Mouse (Mus musculus): ENCODE results near the gene Rce1. TPM values are rescaled to one million over a fixed set of nuclear protein-coding genes. Genes with fewer than 3 reads are reported as not detected.

Rce1 gene
- 1.7 TPM for polyA plus RNA-seq (2014; fragmentation: Illumina TruSeq; extraction: RNeasy Lipid Tissue Mini Kit (QIAGEN cat#74804); ENCODE audit: low read depth, low replicate concordance)

DNA sequence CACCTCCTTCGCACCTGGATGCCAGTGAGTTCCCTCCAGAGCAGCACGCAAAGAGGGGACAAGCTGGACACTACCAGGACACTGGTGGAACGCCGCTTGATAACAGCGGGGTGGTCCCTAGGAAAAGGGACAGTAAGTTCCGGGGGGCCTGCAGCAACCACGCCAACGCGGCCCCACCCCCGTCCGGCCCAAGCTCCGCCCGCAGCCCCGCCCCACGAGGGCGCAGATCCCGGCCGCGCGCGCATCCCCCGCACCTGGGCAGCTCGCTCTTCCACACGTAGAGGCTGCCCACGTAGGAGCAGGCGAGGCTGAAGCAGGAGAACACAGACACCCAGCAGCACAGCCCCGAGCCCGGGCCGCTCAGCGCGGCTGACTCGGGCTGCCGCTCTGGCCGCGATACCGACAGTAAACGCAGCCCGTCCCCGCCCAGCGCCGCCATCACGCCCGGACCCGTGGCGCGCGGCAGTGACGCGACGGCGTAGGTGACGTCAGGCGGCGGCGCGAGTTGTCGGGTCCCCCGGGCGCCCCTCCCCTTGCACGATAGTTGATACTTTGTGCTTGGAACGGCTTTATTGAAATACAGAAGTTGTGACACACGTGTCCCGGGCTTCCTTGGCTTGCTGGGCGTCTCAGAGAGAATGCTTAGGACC, at the start of gene Rce1:
TSS of gene Rce1 (minus strand) at position 463 of the 650 bp plus-strand sequence.

DNA sequence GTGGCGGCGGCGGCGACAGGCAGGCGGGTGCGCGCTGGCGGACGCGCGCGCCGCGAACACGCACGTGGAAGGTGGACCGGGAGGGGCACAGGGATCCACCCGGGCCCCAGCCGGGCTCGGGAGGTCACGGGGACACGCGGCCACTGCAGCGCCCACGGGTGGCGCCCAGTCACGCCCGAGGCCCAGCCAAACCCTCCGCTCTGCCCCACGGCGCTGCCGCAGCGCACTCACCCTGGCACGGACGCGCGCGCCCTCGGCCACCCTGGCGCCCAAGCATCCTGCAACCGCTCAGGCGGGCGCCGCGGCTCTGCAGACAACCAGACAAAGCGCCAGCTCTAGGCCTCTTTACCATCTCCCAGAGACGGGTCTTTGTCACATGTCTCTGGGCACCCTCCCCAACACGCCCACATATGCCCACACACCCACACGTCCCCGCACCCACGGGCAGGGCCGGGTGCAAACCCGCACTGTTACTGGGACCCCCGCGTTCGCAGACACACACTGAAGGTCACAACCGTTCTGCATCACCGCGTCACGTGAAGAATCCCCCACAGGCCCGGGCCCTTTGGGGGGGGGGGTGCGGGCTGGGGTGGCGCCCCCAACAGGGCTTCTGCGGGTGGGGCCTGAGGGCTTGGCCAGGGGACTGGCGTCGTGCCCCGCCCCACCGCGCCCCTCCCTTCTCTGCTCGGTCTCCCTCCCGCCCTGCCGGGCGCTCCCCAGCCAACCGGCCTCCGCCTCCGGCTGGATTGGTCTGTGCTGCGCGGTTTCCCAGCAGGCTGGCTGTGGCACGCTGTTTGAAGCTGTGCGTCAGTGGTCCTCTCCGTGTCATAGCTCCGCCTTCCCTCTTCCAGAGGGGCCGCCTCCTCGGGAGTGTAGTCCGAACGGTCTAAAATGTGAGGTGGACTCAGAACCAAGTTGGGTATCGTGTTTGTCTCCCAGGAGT, 10.0 kb downstream of the Rce1 start, which contains the start of gene Lrfn4:
TSS of gene Lrfn4 (minus strand) at position 517 of the 943 bp plus-strand sequence.

Other genes with a start within 250 kb of the Rce1 start
- 28.1 TPM for gene Kdm2a, start 227.4 kb downstream of the Rce1 start, polyA plus RNA-seq (2014; fragmentation: Illumina TruSeq; extraction: RNeasy Lipid Tissue Mini Kit (QIAGEN cat#74804); ENCODE audit: low read depth, low replicate concordance)
- 5.9 TPM for gene Rhod, start 186.2 kb downstream of the Rce1 start, polyA plus RNA-seq (2014; fragmentation: Illumina TruSeq; extraction: RNeasy Lipid Tissue Mini Kit (QIAGEN cat#74804); ENCODE audit: low read depth, low replicate concordance)
- gene Syt12, start 148.2 kb downstream of the Rce1 start, polyA plus RNA-seq (2014; fragmentation: Illumina TruSeq; extraction: RNeasy Lipid Tissue Mini Kit (QIAGEN cat#74804); ENCODE audit: low read depth, low replicate concordance): 0.11 TPM
- 3.1 TPM for gene 2010003K11Rik, start 127.1 kb downstream of the Rce1 start, polyA plus RNA-seq (2014; fragmentation: Illumina TruSeq; extraction: RNeasy Lipid Tissue Mini Kit (QIAGEN cat#74804); ENCODE audit: low read depth, low replicate concordance)
- gene Pcx, start 115.2 kb downstream of the Rce1 start, polyA plus RNA-seq (2014; fragmentation: Illumina TruSeq; extraction: RNeasy Lipid Tissue Mini Kit (QIAGEN cat#74804); ENCODE audit: low read depth, low replicate concordance): 10.8 TPM
- not detected for gene Lrfn4, start 10.0 kb downstream of the Rce1 start, polyA plus RNA-seq (2014; fragmentation: Illumina TruSeq; extraction: RNeasy Lipid Tissue Mini Kit (QIAGEN cat#74804); ENCODE audit: low read depth, low replicate concordance)
- gene Gm960, start 73.0 kb upstream of the Rce1 start, polyA plus RNA-seq (2014; fragmentation: Illumina TruSeq; extraction: RNeasy Lipid Tissue Mini Kit (QIAGEN cat#74804); ENCODE audit: low read depth, low replicate concordance): 0.19 TPM
- gene Sptbn2, start 85.5 kb upstream of the Rce1 start, polyA plus RNA-seq (2014; fragmentation: Illumina TruSeq; extraction: RNeasy Lipid Tissue Mini Kit (QIAGEN cat#74804); ENCODE audit: low read depth, low replicate concordance): 2.0 TPM
- gene Rbm4b, start 130.9 kb upstream of the Rce1 start, polyA plus RNA-seq (2014; fragmentation: Illumina TruSeq; extraction: RNeasy Lipid Tissue Mini Kit (QIAGEN cat#74804); ENCODE audit: low read depth, low replicate concordance): 11.6 TPM
- 5.6 TPM for gene Rbm4, start 168.3 kb upstream of the Rce1 start, polyA plus RNA-seq (2014; fragmentation: Illumina TruSeq; extraction: RNeasy Lipid Tissue Mini Kit (QIAGEN cat#74804); ENCODE audit: low read depth, low replicate concordance)
- 14.7 TPM for gene Gm21992, start 186.0 kb upstream of the Rce1 start, polyA plus RNA-seq (2014; fragmentation: Illumina TruSeq; extraction: RNeasy Lipid Tissue Mini Kit (QIAGEN cat#74804); ENCODE audit: low read depth, low replicate concordance)
- gene Rbm14, start 186.0 kb upstream of the Rce1 start, polyA plus RNA-seq (2014; fragmentation: Illumina TruSeq; extraction: RNeasy Lipid Tissue Mini Kit (QIAGEN cat#74804); ENCODE audit: low read depth, low replicate concordance): 1.9 TPM
- 17.2 TPM for gene Ccs, start 213.7 kb upstream of the Rce1 start, polyA plus RNA-seq (2014; fragmentation: Illumina TruSeq; extraction: RNeasy Lipid Tissue Mini Kit (QIAGEN cat#74804); ENCODE audit: low read depth, low replicate concordance)
- gene Ccdc87, start 213.7 kb upstream of the Rce1 start, polyA plus RNA-seq (2014; fragmentation: Illumina TruSeq; extraction: RNeasy Lipid Tissue Mini Kit (QIAGEN cat#74804); ENCODE audit: low read depth, low replicate concordance): not detected
- gene Ctsf, start 229.5 kb upstream of the Rce1 start, polyA plus RNA-seq (2014; fragmentation: Illumina TruSeq; extraction: RNeasy Lipid Tissue Mini Kit (QIAGEN cat#74804); ENCODE audit: low read depth, low replicate concordance): 13.0 TPM